Comparison of ENCODE assay signal across 8 mouse cellular contexts in the genomic region with DNA sequence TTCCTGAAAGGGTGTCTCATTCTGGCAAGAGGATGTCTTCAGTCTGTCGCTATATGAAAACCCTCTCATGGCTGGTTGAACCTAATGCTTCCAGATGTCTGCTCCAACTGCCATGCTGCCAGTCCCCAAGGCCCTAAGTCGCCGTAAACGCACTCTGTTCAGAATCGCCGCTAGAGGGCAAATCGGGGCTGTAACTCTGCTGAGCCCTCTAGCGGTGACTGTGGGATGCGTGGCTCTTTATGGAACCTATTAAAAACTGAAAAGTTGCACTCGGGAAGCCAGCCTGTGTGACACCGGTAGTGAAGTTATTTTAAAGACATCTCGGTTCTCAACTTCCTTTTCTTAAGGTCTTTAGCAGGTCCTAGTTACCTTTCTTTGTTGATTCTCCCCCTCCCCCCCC. TPM values are rescaled to one million over a fixed set of nuclear protein-coding genes. Genes with fewer than 3 reads are reported as not detected.
DNase-seq lines count a peak whose midpoint lies in the region; ATAC-seq lines count a peak whose summit lies in the region.

No protein-coding gene starts in this region.

- H3K4me3 ChIP-seq in limb, embryonic 13.5 days, result peak overlapping the region; percentile 93; the same call in 1 of the 2 replicates
- H3K4me3 ChIP-seq in midbrain, embryonic 16.5 days (ENCODE audit: low read depth, low read length), result no peak overlapping the region

- peak; percentile 76 for DNase-seq in 3134 (ENCODE audit: extremely low read depth, insufficient read length, low spot score)
- DNase-seq in adrenal gland, adult 2 months, result peak; percentile 86
- peak; percentile 88 for DNase-seq in embryo, embryonic 11.5 days (ENCODE audit: low read depth, low spot score)
- DNase-seq in gonadal fat pad, adult 2 months (ENCODE audit: low read depth), result peak; percentile 60
- DNase-seq in kidney, adult 8-10 months, result peak; percentile 82 to 90
- DNase-seq in spleen, postnatal 10 days (ENCODE audit: low spot score in 2 of 2), result peak; percentile 80 to 92

- peaks cover 22% of the 10 kb centered on the region for H3K4me1 ChIP-seq in limb, embryonic 13.5 days
- peaks cover 14% of the 10 kb centered on the region for H3K4me1 ChIP-seq in midbrain, embryonic 16.5 days (ENCODE audit: control insufficient read depth, insufficient read depth, low read length)

- peak overlapping the region; percentile 73 for H3K4me2 ChIP-seq in limb, embryonic 13.5 days (replicated peaks)
- H3K4me2 ChIP-seq in midbrain, embryonic 16.5 days (ENCODE audit: low read length), result peak overlapping the region; percentile 79; the same call in 1 of the 2 replicates

- 0% methylated on average over 12 of the region's 12 CpGs for WGBS in limb, embryonic 13.5 days
- WGBS in midbrain, embryonic 16.5 days, result 0% methylated on average over 12 of the region's 12 CpGs

- no peaks in the 10 kb centered on the region for H3K36me3 ChIP-seq in limb, embryonic 13.5 days
- no peaks in the 10 kb centered on the region for H3K36me3 ChIP-seq in midbrain, embryonic 16.5 days (ENCODE audit: control insufficient read depth, insufficient read depth, low read length)

- no peaks in the 10 kb centered on the region for H3K27me3 ChIP-seq in limb, embryonic 13.5 days
- H3K27me3 ChIP-seq in midbrain, embryonic 16.5 days (ENCODE audit: control insufficient read depth, insufficient read depth, low read depth, low read length), result no peaks in the 10 kb centered on the region

- no peak for ATAC-seq in limb, embryonic 13.5 days (ENCODE audit: low FRiP score, low read depth)
- ATAC-seq in midbrain, embryonic 16.5 days, result no peak

- no peak overlapping the region for H3K9ac ChIP-seq in limb, embryonic 13.5 days
- no peak overlapping the region for H3K9ac ChIP-seq in midbrain, embryonic 16.5 days (ENCODE audit: low read depth, low read length)

- no peak overlapping the region for H3K27ac ChIP-seq in limb, embryonic 13.5 days
- H3K27ac ChIP-seq in midbrain, embryonic 16.5 days (ENCODE audit: low read length), result peak overlapping the region; percentile 42; the same call in 1 of the 2 replicates

- no peaks in the 10 kb centered on the region for H3K9me3 ChIP-seq in limb, embryonic 13.5 days
- H3K9me3 ChIP-seq in midbrain, embryonic 16.5 days (replicated peaks; ENCODE audit: control insufficient read depth, low read length, poor library complexity, severe bottlenecking), result no peaks in the 10 kb centered on the region

RNA-seq across cellular contexts. Expression of gene Rfx7, which starts 1.8 kb away (rescaled TPM):
- 10 to 100 TPM; 18.9 to 20.4 TPM for total RNA-seq in adrenal gland, adult 2 months (2021)
- polyA plus RNA-seq in adrenal gland, adult 2 months (2012; rRNA removed), result 2.5 and 2.9 TPM in 2 replicates
- 6.5 and 7.4 TPM in 2 replicates for polyA plus RNA-seq in gonadal fat pad, adult 2 months (2012; rRNA removed)
- polyA plus RNA-seq in limb, embryonic 13.5 days (2015; fragmentation: Nextera tagmentation; extraction: Ambion mirVana), result 10.4 and 10.9 TPM in 2 replicates
- polyA plus RNA-seq in midbrain, embryonic 16.5 days (2015; fragmentation: Nextera tagmentation; extraction: Ambion mirVana), result 14.9 and 17.4 TPM in 2 replicates

RNA-seq across cellular contexts. Expression of gene Tex9, which starts 38.2 kb away (rescaled TPM):
- total RNA-seq in adrenal gland, adult 2 months (2021), result 1 to 10 TPM; 2.9 to 7.6 TPM
- 1.1 and 1.4 TPM in 2 replicates for polyA plus RNA-seq in adrenal gland, adult 2 months (2012; rRNA removed)
- 3.2 and 4.0 TPM in 2 replicates for polyA plus RNA-seq in gonadal fat pad, adult 2 months (2012; rRNA removed)
- polyA plus RNA-seq in limb, embryonic 13.5 days (2015; fragmentation: Nextera tagmentation; extraction: Ambion mirVana), result 36.3 and 43.1 TPM in 2 replicates
- 32.7 and 41.2 TPM in 2 replicates for polyA plus RNA-seq in midbrain, embryonic 16.5 days (2015; fragmentation: Nextera tagmentation; extraction: Ambion mirVana)
